Comparison of ENCODE assay signal across 10 mouse cellular contexts in genomic region chr11:96741995-96742394, GRCm38 (mm10). TPM values are rescaled to one million over a fixed set of nuclear protein-coding genes. Genes with fewer than 3 reads are reported as not detected.
DNase-seq lines count a peak whose midpoint lies in the region; ATAC-seq lines count a peak whose summit lies in the region.
"Had no signal": no experiment of that assay in that cellular context is flagged by ENCODE, and none has a peak within 500 bp of the region (broad histone marks: within the 10 kb centered on the region; RNA-seq: fewer than 3 reads in every experiment).

No protein-coding gene starts in this region.

- H3K27me3 ChIP-seq in forebrain, embryonic 14.5 days (replicated peaks; ENCODE audit: control insufficient read depth, insufficient read depth, low read length) = peaks cover 10% of the 10 kb centered on the region; the same call in 1 of the 2 replicates

- H3K4me3 ChIP-seq in forebrain, embryonic 14.5 days (ENCODE audit: low read depth, low read length) = no peak overlapping the region
- H3K4me3 ChIP-seq: liver, embryonic 13.5 days had no signal

- H3K27ac ChIP-seq in forebrain, embryonic 14.5 days (ENCODE audit: low read depth, low read length) = no peak overlapping the region
- H3K27ac ChIP-seq: liver, embryonic 13.5 days had no signal

- intact Hi-C loops in left cerebral cortex, postnatal 4 days (cut with DNase I) = no loop called here

- no peak overlapping the region for H3K9ac ChIP-seq in forebrain, embryonic 14.5 days (ENCODE audit: low read length)
- H3K9ac ChIP-seq: liver, embryonic 13.5 days had no signal

- H3K4me1 ChIP-seq in forebrain, embryonic 14.5 days (ENCODE audit: control insufficient read depth, insufficient read depth, low read length) = peaks cover 15% of the 10 kb centered on the region
- H3K4me1 ChIP-seq: liver, embryonic 13.5 days had no signal

- peak; percentile 78 for ATAC-seq in forebrain, embryonic 14.5 days
- no peak for ATAC-seq in erythroblast, adult 5-6 weeks (replicated peaks; ENCODE audit: low FRiP score, poor library complexity, severe bottlenecking)

- peak; percentile 24 for DNase-seq in left cerebral cortex, adult 11 months (ENCODE audit: low spot score)
- no peak for DNase-seq in left cerebral cortex, postnatal 4 days
- DNase-seq in forebrain, embryonic 14.5 days (ENCODE audit: low spot score) = peak; percentile 82
- peak; percentile 58 for DNase-seq in mesoderm, embryonic 11.5 days (ENCODE audit: low read depth, low spot score)
- peak; percentile 31 for DNase-seq in right cerebral cortex, postnatal 14 days
- DNase-seq in gastrocnemius, adult 8-10 months (ENCODE audit: low spot score in 2 of 2) = no peak
- DNase-seq in adrenal gland, postnatal 10 days = no peak
- DNase-seq: heart, postnatal 4 days; liver, embryonic 13.5 days had no signal

- H3K36me3 ChIP-seq in forebrain, embryonic 14.5 days (ENCODE audit: control insufficient read depth, insufficient read depth, low read length) = no peaks in the 10 kb centered on the region
- H3K36me3 ChIP-seq: liver, embryonic 13.5 days had no signal

- peak overlapping the region; percentile 34 for H3K4me2 ChIP-seq in forebrain, embryonic 14.5 days (ENCODE audit: low read length)
- H3K4me2 ChIP-seq: liver, embryonic 13.5 days had no signal

- H3K9me3 ChIP-seq in forebrain, embryonic 14.5 days (replicated peaks; ENCODE audit: control insufficient read depth, low read length) = no peaks in the 10 kb centered on the region
- H3K9me3 ChIP-seq: liver, embryonic 13.5 days had no signal

- WGBS in forebrain, embryonic 14.5 days = 1% methylated on average over 12 of the region's 12 CpGs

RNA-seq across cellular contexts. Expression of gene Snx11, which starts 35.4 kb away (rescaled TPM):
- 10 to 100 TPM; 46.3 to 50.4 TPM for total RNA-seq in left cerebral cortex, postnatal 4 days (2021)
- polyA plus RNA-seq in forebrain, embryonic 14.5 days (2014; fragmentation: Nextera tagmentation; extraction: Ambion mirVana) = 17.6 and 21.6 TPM in 2 replicates
- 1.3 and 12.3 TPM in 2 replicates for total RNA-seq in erythroblast, adult 5-6 weeks (2015; ENCODE audit: low replicate concordance)
- total RNA-seq in erythroblast, adult 5-6 weeks (2017; ENCODE audit: low replicate concordance) = 10.2 and 16.3 TPM in 2 replicates
- 10 to 100 TPM in 3 of 4 experiments, 1 to 10 TPM in 1; 7.7 to 12.0 (median 11.0) TPM for total RNA-seq in gastrocnemius, adult 8-10 months (2022)
- total RNA-seq in adrenal gland, postnatal 10 days (2021) = 10 to 100 TPM; 19.2 to 22.9 TPM

RNA-seq across cellular contexts. Expression of gene Cbx1, which starts 46.9 kb away (rescaled TPM):
- total RNA-seq in left cerebral cortex, postnatal 4 days (2021) = 10 to 100 TPM; 79.3 to 79.5 TPM
- polyA plus RNA-seq in forebrain, embryonic 14.5 days (2014; fragmentation: Nextera tagmentation; extraction: Ambion mirVana) = 94.8 and 99.7 TPM in 2 replicates
- total RNA-seq in erythroblast, adult 5-6 weeks (2015; ENCODE audit: low replicate concordance) = 13.6 and 14.4 TPM in 2 replicates
- 22.0 and 32.9 TPM in 2 replicates for total RNA-seq in erythroblast, adult 5-6 weeks (2017; ENCODE audit: low replicate concordance)
- 10 to 100 TPM; 33.3 to 37.5 (median 35.5) TPM for total RNA-seq in gastrocnemius, adult 8-10 months (2022)
- total RNA-seq in adrenal gland, postnatal 10 days (2021) = 10 to 100 TPM; 64.9 to 73.1 TPM

Comparison
In these comparisons a context has a peak if more than half of its experiments do, and no peak if none do; other contexts are left out.
1. DNase-seq: peak in left cerebral cortex, adult 11 months (single experiment), forebrain, embryonic 14.5 days (single experiment), mesoderm, embryonic 11.5 days (single experiment) and right cerebral cortex, postnatal 14 days (single experiment); none in left cerebral cortex, postnatal 4 days (single experiment), gastrocnemius, adult 8-10 months (0 of 2) and adrenal gland, postnatal 10 days (single experiment).